Mouse (Mus musculus) midbrain, embryonic 10.5 days (tissue): Measurements from ENCODE around the gene Dok7. TPM values are rescaled to one million over a fixed set of nuclear protein-coding genes. Genes with fewer than 3 reads are reported as not detected.

Experiments
- DNase-seq: peaks from one replicate; pipeline ENCODE4 v3.0.0-alpha.2; 2017; ENCODE audit warnings: low spot score
- H3K27ac ChIP-seq: fragments of 300-500 bp; sonication (generic); replicated peaks from 2 replicates; pipeline ENCODE4 v1.5.1; 2016; ENCODE audit warnings: mild to moderate bottlenecking
- H3K27me3 ChIP-seq: fragments of 300-500 bp; sonication (generic); 2 replicates; pipeline ENCODE4 v1.6.1; 2016; ENCODE audit warnings: low read depth, mild to moderate bottlenecking; ENCODE audit not compliant: poor library complexity, severe bottlenecking
- H3K36me3 ChIP-seq: fragments of 300-500 bp; sonication (generic); 2 replicates; pipeline ENCODE4 v1.6.1; 2016; ENCODE audit warnings: mild to moderate bottlenecking, moderate library complexity
- H3K4me1 ChIP-seq: fragments of 300-500 bp; sonication (generic); 2 replicates; pipeline ENCODE4 v1.6.1; 2016
- H3K4me3 ChIP-seq: fragments of 300-500 bp; sonication (generic); 2 replicates; pipeline ENCODE4 v1.5.1; 2016; ENCODE audit warnings: mild to moderate bottlenecking, moderate library complexity
- H3K9me3 ChIP-seq: fragments of 300-500 bp; sonication (generic); replicated peaks from 2 replicates; pipeline ENCODE4 v1.6.1; 2016; ENCODE audit warnings: mild to moderate bottlenecking
- WGBS: fragments of 180-500 bp; shearing (Covaris S2); methylation state at CpG from one replicate; pipeline ENCODE4 v1.1.7; 2016; 5-methylcytosine and 5-hydroxymethylcytosine counted together
- microRNA-seq: library from miRNA; unstranded; fragments of <30 nt; microRNA quantifications from one replicate; pipeline ENCODE4, GENCODE M21; 2017
- polyA plus RNA-seq: library from polyadenylated mRNA; unstranded; fragments of >200 nt; fragmentation: Nextera tagmentation; extraction: Ambion mirVana; gene quantifications from 2 replicates; pipeline ENCODE4 v1.2.1, GENCODE M21; 2016

Gene Dok7
- polyA plus RNA-seq, 1 experiment from 2014 or later: 0.27 TPM

- Histone ChIP-seq H3K4me1 (peaks cover 10% of the 10 kb centered on the region), H3K27me3 (no peaks in the 10 kb centered on the region), H3K27ac (no peak overlapping the region), H3K4me3 (no peak overlapping the region), H3K36me3 (no peaks in the 10 kb centered on the region), H3K9me3 (no peaks in the 10 kb centered on the region)
- 93% methylated on average over 9 of the region's 9 CpGs for WGBS
- no peak for DNase-seq
These were observed 75.9 kb downstream of the Dok7 start for GRCm38 (mm10) chr5:35132278-35132980.

DNA sequence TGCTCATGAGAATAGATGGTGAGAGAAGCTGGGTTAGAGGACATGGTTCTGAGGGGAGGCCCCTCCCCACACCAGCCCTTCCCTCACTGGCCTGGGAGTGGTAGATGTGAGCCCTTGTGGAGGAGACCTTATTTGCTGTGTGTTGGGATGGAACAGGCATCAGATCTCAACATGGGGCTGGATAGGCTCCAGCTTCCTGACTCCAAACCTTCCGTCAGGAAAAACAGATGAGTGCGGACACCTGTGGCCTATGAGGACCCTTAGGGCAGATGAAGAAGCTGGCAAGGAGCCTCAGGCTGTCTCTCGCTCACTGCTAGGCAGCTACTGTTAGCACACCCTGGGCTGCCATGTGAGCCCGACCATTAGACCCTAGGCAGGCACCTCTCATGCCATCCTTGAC lies 76.9 kb downstream of the Dok7 start:
- no peak overlapping the region for H3K4me3 ChIP-seq
- no peak overlapping the region for H3K27ac ChIP-seq
- no peaks in the 10 kb centered on the region for H3K27me3 ChIP-seq
- WGBS: 93% methylated on average over 4 of the region's 4 CpGs
- H3K9me3 ChIP-seq: no peaks in the 10 kb centered on the region
- no peaks in the 10 kb centered on the region for H3K36me3 ChIP-seq
- DNase-seq: no peak
- peaks cover 13% of the 10 kb centered on the region for H3K4me1 ChIP-seq

- DNase-seq: no peak
- H3K9me3 ChIP-seq: no peaks in the 10 kb centered on the region
- H3K27ac ChIP-seq: no peak overlapping the region
- H3K4me1 ChIP-seq: peaks cover 13% of the 10 kb centered on the region
- no peak overlapping the region for H3K4me3 ChIP-seq
- WGBS: 71% methylated on average over 3 of the region's 3 CpGs
- H3K27me3 ChIP-seq: no peaks in the 10 kb centered on the region
- no peaks in the 10 kb centered on the region for H3K36me3 ChIP-seq
These were observed 77.7 kb downstream of the Dok7 start for GRCm38 (mm10) chr5:35134286-35134685.

DNA sequence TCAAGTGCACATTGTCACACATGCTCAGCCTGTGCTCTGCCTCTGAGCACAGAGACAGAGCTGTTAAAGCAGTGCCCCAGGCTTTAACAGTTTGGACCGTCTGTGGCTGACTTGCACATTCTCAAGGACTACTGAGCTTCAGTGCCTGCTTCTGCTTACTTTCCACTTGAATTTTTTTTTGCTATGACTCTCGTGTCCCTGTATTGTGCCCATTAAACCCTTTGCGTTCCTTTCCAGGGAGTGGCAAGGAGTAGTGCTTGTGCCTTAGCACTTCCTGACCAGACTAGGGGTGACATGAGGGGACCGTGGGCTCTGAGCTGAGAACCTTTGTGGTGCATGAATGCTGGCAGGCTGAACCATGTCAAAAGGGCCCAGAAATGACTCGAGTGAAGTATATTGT lies 79.3 kb downstream of the Dok7 start:
- Histone ChIP-seq H3K27me3 (no peaks in the 10 kb centered on the region), H3K4me3 (no peak overlapping the region), H3K27ac (no peak overlapping the region), H3K4me1 (peaks cover 13% of the 10 kb centered on the region), H3K9me3 (no peaks in the 10 kb centered on the region), H3K36me3 (no peaks in the 10 kb centered on the region)
- DNase-seq: no peak
- 82% methylated on average over 5 of the region's 5 CpGs for WGBS

Small RNA genes within 50 kb of the gene (microRNA-seq; reads per million reads assigned to microRNA genes)
- gene Mir3097: 12.0 reads per million, percentile 25 among the genes with 10 or more reads in this experiment

Other genes starting within 250 kb of the Dok7 start
- 0.47 and 0.49 TPM in 2 replicates for gene Msantd1, start 148.8 kb upstream of the Dok7 start, polyA plus RNA-seq
- 62.9 and 74.4 TPM in 2 replicates for gene Rgs12, start 107.3 kb upstream of the Dok7 start, polyA plus RNA-seq
- gene Hgfac, start 15.3 kb upstream of the Dok7 start, polyA plus RNA-seq: 0.28 and 0.53 TPM in 2 replicates
- gene Lrpap1, start 49.0 kb downstream of the Dok7 start, polyA plus RNA-seq: 84.5 and 105 TPM in 2 replicates
- gene Adra2c, start 221.6 kb downstream of the Dok7 start, polyA plus RNA-seq: not detected in 2 replicates